Mouse (Mus musculus) heart, embryonic 14.5 days (tissue): ENCODE measurements around the gene Clec4b2. TPM values are rescaled to one million over a fixed set of nuclear protein-coding genes. Genes with fewer than 3 reads are reported as not detected.
"Not testable (repeated sequence)": the region's sequence is repeated elsewhere in the genome, so short reads cannot be mapped to it uniquely, and the experiment has no call there.

Source experiments
- ATAC-seq: fragments of 200-750 bp; cut with Nextera tagmentation; 2 replicates; pipeline ENCODE4 v1.8.0; 2017; ENCODE audit warnings: low read depth, moderate TSS enrichment; ENCODE audit not compliant: insufficient number of reproducible peaks, insufficient read depth, low FRiP score
- H3K27ac ChIP-seq, 2 experiments: fragments of 200-500 bp in 1 of 2; fragments of 300-500 bp in 1 of 2; sonication (generic) in 1 of 2; replicated peaks in 1 of 2; 2 replicates each; pipeline ENCODE4 v1.5.1; 2012 to 2014; ENCODE audit warnings: low read depth in 2 of 2, low read length in 2 of 2, control low read depth in 1 of 2, mild to moderate bottlenecking in 1 of 2, mixed read lengths in 1 of 2; ENCODE audit not compliant: control insufficient read depth in 1 of 2, insufficient read depth in 1 of 2
- H3K27me3 ChIP-seq: fragments of 300-500 bp; sonication (generic); 2 replicates; pipeline ENCODE4 v1.6.1; 2014; ENCODE audit warnings: mild to moderate bottlenecking, low read length, control low read depth; ENCODE audit not compliant: control insufficient read depth, insufficient read depth
- H3K36me3 ChIP-seq: fragments of 300-500 bp; sonication (generic); 2 replicates; pipeline ENCODE4 v1.6.1; 2014; ENCODE audit warnings: mild to moderate bottlenecking, control low read depth, low read length, mixed read lengths; ENCODE audit not compliant: control insufficient read depth, insufficient read depth
- H3K4me1 ChIP-seq, 2 experiments: fragments of 200-500 bp in 1 of 2; fragments of 300-500 bp in 1 of 2; sonication (generic) in 1 of 2; 2 replicates each; pipeline ENCODE4 v1.6.1; 2012 to 2014; ENCODE audit warnings: low read length in 2 of 2, control low read depth in 1 of 2, mixed read lengths in 1 of 2; ENCODE audit not compliant: control insufficient read depth in 2 of 2, insufficient read depth in 2 of 2
- H3K4me2 ChIP-seq: fragments of 300-500 bp; sonication (generic); 2 replicates; pipeline ENCODE4 v1.6.1; 2014; ENCODE audit warnings: mild to moderate bottlenecking, low read length
- H3K4me3 ChIP-seq, 2 experiments: fragments of 200-500 bp in 1 of 2; fragments of 300-500 bp in 1 of 2; sonication (generic) in 1 of 2; 2 replicates each; pipeline ENCODE4 v1.5.1; 2012 to 2014; ENCODE audit warnings: low read length in 2 of 2, mild to moderate bottlenecking in 2 of 2, control low read depth in 1 of 2, low read depth in 1 of 2, moderate library complexity in 1 of 2; ENCODE audit not compliant: control insufficient read depth in 1 of 2, insufficient read depth in 1 of 2
- H3K9ac ChIP-seq: fragments of 300-500 bp; sonication (generic); 2 replicates; pipeline ENCODE4 v1.6.1; 2014; ENCODE audit warnings: mild to moderate bottlenecking, low read length
- H3K9me3 ChIP-seq: fragments of 300-500 bp; sonication (generic); 2 replicates; pipeline ENCODE4 v1.6.1; 2016; ENCODE audit warnings: low read length, control low read depth; ENCODE audit not compliant: control insufficient read depth
- WGBS: fragments of 180-500 bp; shearing (Covaris S2); extraction: QIAGEN DNeasy Blood & Tissue Kit; methylation state at CpG from one replicate; pipeline ENCODE4 v1.1.7; 2014; 5-methylcytosine and 5-hydroxymethylcytosine counted together
- polyA plus RNA-seq: library from polyadenylated mRNA; unstranded; fragments of >200 nt; fragmentation: Nextera tagmentation; extraction: Ambion mirVana; gene quantifications from 2 replicates; pipeline ENCODE4 v1.2.1, GENCODE M21; 2014

Gene Clec4b2
- not detected in 2 replicates for polyA plus RNA-seq

GRCm38 (mm10) chr6:123172593-123172992 lies at the start of gene Clec4b2:
Gene Clec4b2, plus strand, starts transcription at chr6:123172893.
- H3K27ac ChIP-seq, result no peak within 1 kb of the TSS
- H3K9ac ChIP-seq, result no peak within 1 kb of the TSS
- H3K4me1 ChIP-seq, result no peaks in the 10 kb centered on the region
- H3K36me3 ChIP-seq, result no peaks in the 10 kb centered on the region
- H3K4me3 ChIP-seq, result no peak within 1 kb of the TSS
- ATAC-seq, result no peak
- 75% methylated on average over 4 of the region's 4 CpGs for WGBS
- no peak within 1 kb of the TSS for H3K4me2 ChIP-seq
- H3K9me3 ChIP-seq, result peaks cover 7% of the 10 kb centered on the region; the same call in 1 of the 2 replicates
- H3K27me3 ChIP-seq, result no peaks in the 10 kb centered on the region

- ATAC-seq, result no peak
- Histone ChIP-seq H3K9ac (no peak overlapping the region), H3K27me3 (no peaks in the 10 kb centered on the region)
Measured at GRCm38 (mm10) chr6:123123195-123123594, 49.5 kb upstream of the Clec4b2 start.

GRCm38 (mm10) chr6:123127173-123127572 lies 45.5 kb upstream of the Clec4b2 start:
- Histone ChIP-seq H3K27ac (no peak overlapping the region), H3K4me3 (no peak overlapping the region), H3K27me3 (no peaks in the 10 kb centered on the region), H3K9me3 (peaks cover 4% of the 10 kb centered on the region; the same call in 1 of the 2 replicates), H3K9ac (no peak overlapping the region), H3K36me3 (no peaks in the 10 kb centered on the region), H3K4me2 (no peak overlapping the region), H3K4me1 (no peaks in the 10 kb centered on the region)
- ATAC-seq, result no peak
- WGBS, result 59% methylated on average over 1 of the region's 1 CpGs

More at GRCm38 (mm10) chr6:123123195-123123594, 49.5 kb upstream of the Clec4b2 start:
- no peaks in the 10 kb centered on the region for H3K36me3 ChIP-seq
- 52% methylated on average over 3 of the region's 3 CpGs for WGBS
- H3K27ac ChIP-seq, result no peak overlapping the region
- H3K4me1 ChIP-seq, result no peaks in the 10 kb centered on the region
- peaks cover 7% of the 10 kb centered on the region; the same call in 1 of the 2 replicates for H3K9me3 ChIP-seq
- no peak overlapping the region for H3K4me3 ChIP-seq
- no peak overlapping the region for H3K4me2 ChIP-seq

GRCm38 (mm10) chr6:123137766-123138526 lies 34.7 kb upstream of the Clec4b2 start:
- H3K9me3 ChIP-seq, H3K27me3 ChIP-seq, H3K27ac ChIP-seq, H3K4me2 ChIP-seq, ATAC-seq, H3K4me1 ChIP-seq, H3K9ac ChIP-seq, H3K4me3 ChIP-seq, H3K36me3 ChIP-seq: not testable (repeated sequence)
- 59% methylated on average over 29 of the region's 29 CpGs for WGBS

GRCm38 (mm10) chr6:123170106-123170505 lies 2.6 kb upstream of the Clec4b2 start:
- no peaks in the 10 kb centered on the region for H3K36me3 ChIP-seq
- no peak overlapping the region for H3K27ac ChIP-seq
- H3K4me2 ChIP-seq, result no peak overlapping the region
- H3K9ac ChIP-seq, result no peak overlapping the region
- no peak for ATAC-seq
- no peaks in the 10 kb centered on the region for H3K4me1 ChIP-seq
- H3K4me3 ChIP-seq, result no peak overlapping the region
- peaks cover 7% of the 10 kb centered on the region; the same call in 1 of the 2 replicates for H3K9me3 ChIP-seq
- H3K27me3 ChIP-seq, result no peaks in the 10 kb centered on the region
- 27% methylated on average over 1 of the region's 1 CpGs for WGBS

GRCm38 (mm10) chr6:123171040-123171439 lies 1.7 kb upstream of the Clec4b2 start:
- H3K27me3 ChIP-seq, result no peaks in the 10 kb centered on the region
- H3K4me2 ChIP-seq, result no peak overlapping the region
- peaks cover 7% of the 10 kb centered on the region; the same call in 1 of the 2 replicates for H3K9me3 ChIP-seq
- H3K9ac ChIP-seq, result no peak overlapping the region
- H3K4me1 ChIP-seq, result no peaks in the 10 kb centered on the region
- H3K27ac ChIP-seq, result no peak overlapping the region
- no peak overlapping the region for H3K4me3 ChIP-seq
- ATAC-seq, result no peak
- H3K36me3 ChIP-seq, result no peaks in the 10 kb centered on the region

- H3K36me3 ChIP-seq, result no peaks in the 10 kb centered on the region
- 64% methylated on average over 1 of the region's 1 CpGs for WGBS
- no peak overlapping the region for H3K9ac ChIP-seq
- H3K4me1 ChIP-seq, result no peaks in the 10 kb centered on the region
- no peak overlapping the region for H3K4me2 ChIP-seq
- no peak overlapping the region for H3K27ac ChIP-seq
- peaks cover 3% of the 10 kb centered on the region; the same call in 1 of the 2 replicates for H3K9me3 ChIP-seq
- H3K27me3 ChIP-seq, result no peaks in the 10 kb centered on the region
- H3K4me3 ChIP-seq, result no peak overlapping the region
- ATAC-seq, result no peak
Measured at GRCm38 (mm10) chr6:123175549-123175948, 2.9 kb downstream of the Clec4b2 start.

GRCm38 (mm10) chr6:123184862-123185261 lies 12.2 kb downstream of the Clec4b2 start:
- not testable (repeated sequence) for H3K27ac ChIP-seq, H3K9ac ChIP-seq, H3K4me1 ChIP-seq, H3K36me3 ChIP-seq, ATAC-seq, H3K27me3 ChIP-seq, H3K4me3 ChIP-seq, H3K9me3 ChIP-seq, H3K4me2 ChIP-seq
- 75% methylated on average over 2 of the region's 2 CpGs for WGBS
